Mouse (Mus musculus) layer of hippocampus, adult 8-10 months (tissue): ENCODE results near the gene Tmem51. TPM values are rescaled to one million over a fixed set of nuclear protein-coding genes. Genes with fewer than 3 reads are reported as not detected.

Experiments used
- total RNA-seq, 4 experiments: library from RNA; stranded (reverse); gene quantifications; 2 replicates each; pipeline ENCODE4 v1.2.4; 2022

Gene Tmem51
- total RNA-seq, 4 experiments from 2014 or later: 3.4 to 7.1 (median 6.0) TPM

Other genes starting within 250 kb of the Tmem51 start
- not detected for gene Ctrc, start 237.9 kb downstream of the Tmem51 start, total RNA-seq
- gene Efhd2, start 209.4 kb downstream of the Tmem51 start, total RNA-seq: 100 to 1,000 TPM; 160 to 177 (median 162) TPM
- 10 to 100 TPM in 1 of 4 experiments, 1 to 10 TPM in 3; 6.9 to 10.4 (median 9.0) TPM for gene Fhad1, start 69.2 kb downstream of the Tmem51 start, total RNA-seq
- gene Kazn, start 155.1 kb upstream of the Tmem51 start, total RNA-seq: 10 to 100 TPM; 44.3 to 48.2 (median 44.9) TPM